Mouse (Mus musculus) cerebellum, adult (tissue): ENCODE data around the gene Naaa.

Experiments
- ATAC-seq: cut with Nextera tagmentation; 2 replicates; pipeline ENCODE4 v1.9.2; 2017; ENCODE audit warnings: mild to moderate bottlenecking, moderate library complexity, mixed read lengths; ENCODE audit not compliant: insufficient number of reproducible peaks, low FRiP score, low TSS enrichment

Naaa gene

GRCm38 (mm10) chr5:92218915-92219793 is 58.8 kb downstream of the Naaa start:
- ATAC-seq = no peak

DNA sequence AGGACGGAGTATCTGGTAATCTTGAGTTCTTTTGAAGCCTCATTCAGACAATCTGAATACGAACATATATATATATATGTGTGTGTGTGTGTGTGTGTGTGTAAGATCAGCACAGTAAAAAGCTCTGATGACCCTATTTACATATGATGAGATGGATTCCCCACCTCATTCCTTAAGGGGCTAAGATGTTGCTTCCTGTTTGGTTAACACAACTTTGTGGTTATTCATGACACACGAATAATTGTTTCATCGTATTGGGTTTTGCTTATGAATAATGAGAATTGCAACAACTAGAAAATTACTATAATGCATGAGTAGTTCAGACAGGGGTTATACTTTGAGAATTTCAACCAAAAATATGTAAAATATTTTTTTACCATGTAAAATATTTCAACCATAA is 62.7 kb downstream of the Naaa start, which contains the start of gene U90926:
TSS of gene U90926 (minus strand) at position 101 of the 400 bp plus-strand sequence.
- ATAC-seq = no peak

GRCm38 (mm10) chr5:92212231-92212630 is 65.7 kb downstream of the Naaa start:
- ATAC-seq = no peak

GRCm38 (mm10) chr5:92210205-92210604 is 67.8 kb downstream of the Naaa start:
- no peak for ATAC-seq
